Mouse (Mus musculus): ENCODE data around the gene Cadps. TPM values are rescaled to one million over a fixed set of nuclear protein-coding genes. Genes with fewer than 3 reads are reported as not detected.

Cadps gene
- total and polyA plus RNA-seq, 3 experiments = 0.04 to 0.07 TPM; not detected in 1

DNA sequence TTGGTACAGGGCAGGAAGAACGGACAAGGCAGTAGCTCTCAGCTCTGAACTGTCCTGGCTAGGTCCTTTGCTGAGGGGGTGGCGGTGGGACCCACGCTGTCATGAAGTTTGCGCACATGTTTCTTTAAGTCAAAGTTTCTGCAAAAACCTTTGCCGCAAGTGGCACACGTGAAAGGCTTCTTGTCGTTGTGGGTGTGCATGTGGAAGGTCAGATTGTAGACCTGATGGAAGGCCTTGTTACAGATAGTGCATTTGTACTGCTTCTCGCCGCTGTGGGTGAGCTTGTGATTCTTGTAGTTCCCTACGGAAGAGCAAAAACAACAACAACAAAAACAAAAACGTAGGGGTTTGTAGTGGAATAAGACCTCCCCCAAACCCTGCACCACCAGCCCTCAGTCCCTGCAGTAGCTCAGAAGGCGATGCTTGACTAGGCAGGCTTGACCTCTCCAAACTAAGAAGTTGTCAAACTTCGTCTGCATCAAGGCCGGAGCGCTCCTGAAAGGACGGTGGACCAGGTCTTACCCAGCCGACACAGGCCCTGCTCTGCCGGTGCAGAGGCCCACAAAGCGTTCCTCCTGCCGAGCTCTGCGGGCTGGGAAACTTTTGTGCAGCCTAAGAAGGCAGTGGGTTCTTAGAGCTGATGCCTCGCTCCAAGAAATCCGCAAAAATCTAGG lies 480.3 kb downstream of the Cadps start:
- Histone ChIP-seq H3K9me3 (replicated peaks; ENCODE audit: low read length) (peaks cover 22% of the 10 kb centered on the region), H3K9ac (ENCODE audit: insufficient read depth, low read depth) (no peak overlapping the region), H3K4me3 (replicated peaks in 1 of 3; ENCODE audit: low read depth in 2 of 3, low read length in 2 of 3, poor library complexity in 1 of 3) (no peak overlapping the region), H3K4me1 (ENCODE audit: control insufficient read depth in 1 of 2, insufficient read depth in 2 of 2) (no peaks in the 10 kb centered on the region), H3K4me2 (ENCODE audit: insufficient read depth, low read depth, poor library complexity, severe bottlenecking) (no peak overlapping the region), H3K36me3 (replicated peaks in 1 of 2; ENCODE audit: control insufficient read depth in 1 of 2, insufficient read depth in 1 of 2, low read length in 1 of 2) (no peaks in the 10 kb centered on the region), H3K79me2 (replicated peaks; ENCODE audit: control insufficient read depth, extremely low read depth, insufficient read depth, poor library complexity, severe bottlenecking) (no peaks in the 10 kb centered on the region), H3K27me3 (replicated peaks) (no peaks in the 10 kb centered on the region), H3K27ac (ENCODE audit: insufficient read depth, low read depth) (no peak overlapping the region)
- no peak for DNase-seq (ENCODE audit: extremely low read depth)
- dilution Hi-C loops (cut with MboI; ENCODE audit: extremely low pct_ligation_motif_present, extremely low pct_unique_long_range_greater_than_20kb, low sequenced_read_pairs) = no loop called here
- TF ChIP-seq ZKSCAN1 (IDR thresholded peaks at IDR 0.05; ENCODE audit: borderline replicate concordance, low read depth, low read length) (no peak), HCFC1 (IDR thresholded peaks at IDR 0.05; ENCODE audit: low read depth, low read length) (no peak), ELF1 (IDR thresholded peaks at IDR 0.05; ENCODE audit: low read depth, low read length) (no peak), E2F4 (IDR thresholded peaks at IDR 0.05; ENCODE audit: insufficient replicate concordance, low read depth, low read length) (no peak), NELFE (IDR thresholded peaks at IDR 0.05; ENCODE audit: low read depth, low read length) (no peak), ZC3H11A (IDR thresholded peaks at IDR 0.05; ENCODE audit: low read depth, low read length) (no peak)
- in situ Hi-C loops (cut with MboI; ENCODE audit: low pct_ligation_motif_present, low pct_unique_long_range_greater_than_20kb, low sequenced_read_pairs) = no loop called here

- H3K27me3 ChIP-seq (replicated peaks) = no peaks in the 10 kb centered on the region
- H3K4me1 ChIP-seq (ENCODE audit: control insufficient read depth in 1 of 2, insufficient read depth in 2 of 2) = no peaks in the 10 kb centered on the region
- H3K4me2 ChIP-seq (ENCODE audit: insufficient read depth, low read depth, poor library complexity, severe bottlenecking) = no peak overlapping the region
- H3K36me3 ChIP-seq (replicated peaks in 1 of 2; ENCODE audit: control insufficient read depth in 1 of 2, insufficient read depth in 1 of 2, low read length in 1 of 2) = no peaks in the 10 kb centered on the region
- H3K79me2 ChIP-seq (replicated peaks; ENCODE audit: control insufficient read depth, extremely low read depth, insufficient read depth, poor library complexity, severe bottlenecking) = no peaks in the 10 kb centered on the region
- in situ Hi-C loops (cut with MboI; ENCODE audit: low pct_ligation_motif_present, low pct_unique_long_range_greater_than_20kb, low sequenced_read_pairs) (no loop called here), dilution Hi-C loops (cut with MboI; ENCODE audit: extremely low pct_ligation_motif_present, extremely low pct_unique_long_range_greater_than_20kb, low sequenced_read_pairs) (no loop called here)
- H3K4me3 ChIP-seq (replicated peaks in 1 of 3; ENCODE audit: low read depth in 2 of 3, low read length in 2 of 3, poor library complexity in 1 of 3) = no peak overlapping the region
- no peak overlapping the region for H3K9ac ChIP-seq (ENCODE audit: insufficient read depth, low read depth)
- peaks cover 22% of the 10 kb centered on the region for H3K9me3 ChIP-seq (replicated peaks; ENCODE audit: low read length)
- DNase-seq (ENCODE audit: extremely low read depth) = no peak
- TF ChIP-seq CHD2 (IDR thresholded peaks at IDR 0.05; ENCODE audit: low read length) = no peak
- TF ChIP-seq NRF1 (IDR thresholded peaks at IDR 0.05; ENCODE audit: low read depth, low read length) = no peak
- TF ChIP-seq GABPA (IDR thresholded peaks at IDR 0.05; ENCODE audit: insufficient replicate concordance, low read depth, low read length) = no peak
- no peak for TF ChIP-seq TBP (conservative IDR thresholded peaks at IDR 0.05; ENCODE audit: low read depth, low read length)
- no peak for TF ChIP-seq SIN3A (IDR thresholded peaks at IDR 0.05; ENCODE audit: low read length)
- TF ChIP-seq ZNF384 (IDR thresholded peaks at IDR 0.05; ENCODE audit: low read depth, low read length) = no peak
- TF ChIP-seq CTCF (conservative IDR thresholded peaks at IDR 0.05 in 1 of 2, IDR thresholded peaks at IDR 0.05 in 1 of 2; ENCODE audit: low read depth in 2 of 2, low read length in 2 of 2) = no peak
- H3K27ac ChIP-seq (ENCODE audit: insufficient read depth, low read depth) = no peak overlapping the region
These were observed 481.0 kb downstream of the Cadps start for GRCm38 (mm10) chr14:12341789-12342457.
